Mouse (Mus musculus) CD4-positive helper T cell, adult 2 months (primary cell): Measurements from ENCODE around the gene C8b.

ENCODE experiments used
- DNase-seq: peaks from one replicate; pipeline ENCODE4 v3.0.0-alpha.2; 2012; ENCODE audit warnings: low read depth, missing footprints, low spot score

Gene C8b

DNA sequence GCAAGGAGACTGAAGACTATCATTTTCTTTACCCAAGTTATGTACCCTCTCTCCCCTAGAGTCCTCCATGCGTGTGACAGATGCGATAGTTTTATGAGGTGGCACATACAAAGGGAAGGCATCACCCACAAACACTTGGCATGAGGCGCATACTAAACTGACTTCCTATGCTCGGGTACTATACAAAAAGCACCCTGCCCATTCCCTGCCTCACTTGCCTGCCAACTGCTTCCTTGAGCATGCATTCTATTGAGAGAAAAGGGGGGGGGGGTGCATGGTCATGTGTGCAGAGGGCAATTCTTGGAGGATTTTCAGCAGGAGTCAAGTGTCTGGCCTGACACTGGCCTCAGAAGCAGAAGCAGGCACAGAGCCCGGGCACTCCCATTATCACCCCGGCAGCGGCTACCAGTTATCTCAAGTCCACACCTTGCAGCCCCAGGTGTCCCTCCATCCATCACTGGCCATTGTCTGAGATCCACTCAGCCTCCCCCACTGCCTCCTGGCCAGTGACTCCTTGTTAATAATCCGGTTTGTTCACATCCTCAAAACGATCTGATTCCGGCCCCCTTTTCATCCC lies 44.7 kb downstream of the C8b start:
- no peak for DNase-seq

DNA sequence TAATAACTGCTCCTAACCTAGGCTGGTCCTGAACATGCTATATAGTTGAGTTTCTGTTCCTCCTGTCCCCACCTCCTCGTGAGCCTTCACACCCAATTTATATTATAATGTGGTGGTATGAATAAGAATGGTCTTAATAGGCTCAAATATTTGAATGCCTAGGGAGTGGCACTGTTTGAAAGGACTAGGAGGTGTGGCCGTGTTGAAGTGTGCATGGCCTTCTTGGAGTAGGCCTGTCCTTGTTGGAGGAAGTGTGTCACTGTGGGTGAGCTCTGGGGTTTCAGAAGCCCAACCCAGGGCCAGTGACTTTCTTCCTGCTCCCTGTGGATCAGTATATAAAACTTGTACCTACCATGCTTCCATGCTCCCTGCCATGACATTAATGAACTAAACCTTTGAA lies 47.5 kb downstream of the C8b start:
- DNase-seq, result no peak

DNA sequence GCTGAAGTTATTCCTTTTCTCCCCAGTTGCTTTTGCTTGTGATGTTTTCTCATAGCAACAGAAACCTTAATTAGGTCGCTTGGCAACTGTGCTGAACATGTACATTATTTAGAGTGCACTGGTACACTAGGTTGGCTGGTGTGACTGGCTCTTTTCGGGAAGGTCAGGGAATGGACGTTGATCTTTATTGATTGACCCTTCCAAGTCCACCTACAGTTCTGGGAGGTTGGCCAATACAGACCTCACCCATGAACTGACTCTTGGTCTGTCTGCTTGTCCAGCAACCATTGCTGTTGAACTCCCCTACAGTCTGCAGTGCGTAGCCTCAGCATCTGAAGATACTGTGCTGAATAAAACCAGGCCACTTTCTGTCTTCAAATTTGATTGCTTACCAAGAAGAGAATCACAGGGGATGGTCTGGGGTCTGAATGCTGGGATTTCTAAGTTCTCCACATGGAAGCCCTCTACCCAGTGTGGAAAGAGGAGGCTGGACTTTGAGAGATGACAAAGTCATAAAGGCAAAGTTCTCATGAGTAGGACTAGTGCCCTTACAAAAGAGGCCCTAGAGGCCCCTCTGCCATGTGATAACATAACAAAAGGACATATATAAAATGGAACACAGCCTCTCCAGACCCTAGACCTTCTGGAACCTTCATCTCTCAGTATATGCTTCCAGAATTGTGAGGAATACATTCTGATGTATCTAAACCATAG lies 50.6 kb downstream of the C8b start:
- no peak for DNase-seq

DNA sequence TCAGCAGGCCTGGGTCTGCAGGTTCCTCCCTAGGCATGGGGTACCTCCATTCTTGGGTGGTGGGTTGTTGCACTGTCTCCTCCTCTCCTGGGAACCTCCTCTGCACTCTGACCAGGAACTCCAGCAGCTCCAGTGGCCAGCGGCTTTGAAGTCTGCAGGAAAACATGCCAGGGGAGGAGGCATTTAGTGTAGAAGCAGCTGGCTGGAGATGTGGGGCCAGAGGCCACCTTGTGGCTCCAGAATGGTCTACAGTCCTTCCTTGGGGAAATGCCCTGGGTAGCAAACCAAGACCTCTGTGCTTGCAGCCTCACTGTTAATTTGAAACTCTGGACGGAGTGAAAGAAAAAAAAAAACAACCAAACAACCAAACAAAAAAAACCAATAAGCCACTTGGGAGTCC lies 51.4 kb downstream of the C8b start:
- no peak for DNase-seq

DNA sequence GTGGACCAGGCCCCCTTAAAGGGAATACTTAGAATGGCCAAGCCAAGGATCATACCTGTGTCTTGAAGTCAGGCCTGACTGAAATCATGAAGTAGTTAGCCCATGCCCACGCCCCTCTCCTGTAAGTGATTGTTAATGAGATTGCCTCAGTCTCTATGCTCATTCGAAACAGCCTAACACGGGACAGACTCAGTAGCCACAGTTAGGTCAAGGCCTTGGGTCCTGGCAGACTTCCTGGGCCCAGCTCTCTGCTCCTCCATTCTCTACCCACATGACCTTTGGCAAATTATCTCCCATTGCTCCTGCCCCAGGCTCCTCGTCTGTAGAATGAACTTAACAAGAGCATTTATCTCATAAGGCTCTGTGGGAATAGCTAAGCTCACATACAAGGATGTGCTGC lies 52.9 kb downstream of the C8b start:
- no peak for DNase-seq

DNA sequence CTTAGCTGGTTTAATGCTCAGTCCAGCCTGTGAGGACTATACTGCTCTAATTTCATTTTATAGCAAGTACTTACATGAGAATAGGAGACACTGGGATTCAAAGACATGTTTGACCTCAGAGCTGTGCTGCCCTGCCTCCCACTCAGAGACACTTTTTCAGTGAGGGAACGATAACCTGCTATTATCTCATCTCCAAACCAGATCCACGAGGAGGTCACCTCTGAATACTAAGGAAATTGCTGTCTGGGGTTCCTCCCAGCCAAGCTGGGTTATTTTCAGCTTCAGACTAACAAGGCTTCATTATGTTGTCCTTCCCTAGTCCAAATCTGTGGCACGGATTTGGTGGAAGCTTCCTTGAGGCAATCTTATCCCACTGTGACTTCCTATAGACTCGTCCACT lies 53.8 kb downstream of the C8b start:
- DNase-seq, result no peak

DNA sequence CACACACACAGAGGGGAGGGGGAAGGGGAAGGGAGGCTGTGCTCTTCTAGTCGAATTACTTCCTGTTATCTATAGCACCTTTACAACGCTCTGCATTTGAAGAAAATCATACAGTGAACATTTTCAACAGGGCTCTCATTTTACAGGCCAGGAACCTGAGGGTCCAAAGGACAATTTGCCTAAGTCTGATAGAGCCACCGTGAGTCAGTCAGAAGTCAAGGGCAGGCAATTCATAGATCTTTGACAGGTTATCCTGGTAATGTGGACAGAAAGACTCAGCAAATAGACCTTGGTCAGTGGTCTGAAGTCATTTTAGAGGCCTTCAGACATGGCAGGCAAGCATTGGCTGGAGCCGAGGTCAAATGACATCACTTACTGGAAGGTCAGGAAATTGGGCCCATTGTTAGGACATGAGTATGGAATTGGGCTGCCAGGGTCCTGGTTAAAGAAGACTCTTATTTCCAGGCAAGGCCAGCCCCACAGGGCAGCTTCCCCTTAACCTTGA lies 57.5 kb downstream of the C8b start:
- DNase-seq, result no peak

DNA sequence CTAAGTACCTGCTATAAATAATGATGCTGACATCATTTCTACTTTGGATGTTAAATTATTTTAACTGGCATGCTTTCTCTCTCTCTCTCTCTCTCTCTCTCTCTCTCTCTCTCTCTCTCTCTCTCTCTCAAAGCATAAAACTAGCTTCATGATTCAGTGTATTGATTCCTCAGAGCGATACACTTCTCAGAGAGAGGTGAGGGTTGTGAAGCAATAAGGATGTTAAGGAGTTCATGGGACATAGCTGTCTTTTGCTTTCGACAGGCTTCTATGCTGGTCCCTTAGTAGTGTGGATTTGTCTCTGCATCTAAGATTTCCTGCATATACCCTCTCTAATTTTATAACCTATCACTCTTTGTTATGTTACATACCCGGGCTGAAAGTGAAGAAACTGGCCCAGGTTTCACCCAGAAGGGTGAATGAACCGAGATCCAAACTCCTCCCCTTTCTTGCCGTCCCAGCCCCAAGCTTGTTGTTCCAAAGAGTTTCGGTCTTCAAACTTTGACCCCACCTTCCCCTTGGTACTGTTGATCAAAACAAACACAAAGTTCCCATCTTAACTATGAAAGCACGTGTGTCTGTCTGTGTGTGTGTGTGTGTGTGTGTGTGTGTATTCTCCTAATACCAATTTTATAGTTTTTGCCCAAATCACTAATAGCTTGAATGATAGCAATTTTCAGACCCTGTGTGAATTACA lies 58.4 kb downstream of the C8b start:
- no peak for DNase-seq

DNA sequence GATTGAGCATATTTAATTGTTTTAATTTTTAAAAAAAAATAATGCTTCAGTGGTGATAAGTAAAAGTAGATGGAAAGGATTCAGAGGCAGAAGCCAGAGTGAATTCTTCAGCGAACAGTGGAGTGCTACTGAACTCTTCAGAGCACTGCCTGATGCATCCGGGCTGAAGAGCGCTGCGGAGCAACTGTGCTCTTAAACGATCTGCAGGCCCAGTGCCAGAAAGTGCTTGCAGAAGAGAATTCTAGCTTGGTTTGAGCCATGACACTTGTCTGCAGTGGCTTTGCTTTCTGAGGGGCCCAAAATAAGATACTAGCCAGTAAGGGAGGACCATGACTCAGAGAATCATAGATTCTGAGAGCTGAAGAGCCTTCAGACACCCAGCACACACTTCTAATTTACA lies 62.8 kb downstream of the C8b start:
- DNase-seq, result no peak

DNA sequence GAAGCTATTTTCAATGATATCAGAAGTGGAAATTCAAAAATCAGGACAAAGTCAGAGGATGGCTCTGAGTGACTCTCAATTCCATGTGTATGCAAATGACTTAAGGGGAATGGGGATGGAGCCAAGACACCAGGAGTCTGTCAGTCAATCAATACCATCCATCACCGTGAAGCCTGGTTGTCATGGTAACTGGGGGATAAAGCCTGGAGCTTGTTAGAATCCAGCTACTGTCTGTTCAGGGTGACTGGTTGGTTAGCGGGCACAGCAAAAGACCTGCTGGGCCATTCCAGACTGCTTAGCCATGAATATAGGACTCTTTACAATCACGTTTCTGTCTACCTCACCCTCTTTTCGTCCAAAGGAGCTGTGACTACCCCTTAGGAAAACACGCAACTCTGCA lies 69.0 kb downstream of the C8b start:
- DNase-seq, result no peak

DNA sequence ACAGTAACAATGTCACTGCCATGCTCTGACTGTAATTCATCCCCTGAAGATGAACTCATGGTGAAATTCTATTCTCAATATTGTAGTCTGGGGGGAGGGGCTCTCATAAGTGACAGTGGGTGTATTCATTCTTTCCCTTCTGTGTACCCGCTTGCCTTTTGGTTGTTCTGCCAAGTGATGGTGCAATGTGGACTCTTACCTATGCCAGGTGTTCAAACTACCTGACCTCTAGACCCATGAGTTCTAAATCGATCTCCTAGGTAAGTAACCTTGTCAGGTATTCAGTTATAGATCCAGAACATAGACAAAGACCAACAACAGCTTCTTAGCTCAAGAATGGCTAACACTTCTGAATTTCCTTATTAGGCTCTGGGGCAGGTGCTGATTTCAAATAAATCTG lies 72.2 kb downstream of the C8b start:
- no peak for DNase-seq

DNA sequence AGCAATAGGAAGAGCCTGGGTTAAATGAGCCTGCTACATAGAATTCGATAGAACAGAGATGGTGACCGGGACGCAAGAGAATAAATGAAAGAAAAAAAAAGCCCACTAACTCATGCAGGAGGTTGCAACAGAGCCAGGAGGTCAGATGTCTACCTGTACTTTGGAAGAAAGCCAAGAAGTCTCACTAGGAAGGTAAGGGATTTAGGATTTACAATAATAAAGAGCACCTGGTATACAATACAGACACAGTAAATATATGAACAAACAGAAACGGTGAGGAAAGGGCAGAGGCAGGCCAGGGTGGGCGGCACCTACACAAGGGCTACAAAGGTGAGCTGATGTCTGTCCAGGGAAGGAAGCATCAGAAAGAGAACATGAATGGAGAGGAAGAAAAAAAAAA lies 76.1 kb downstream of the C8b start:
- no peak for DNase-seq

DNA sequence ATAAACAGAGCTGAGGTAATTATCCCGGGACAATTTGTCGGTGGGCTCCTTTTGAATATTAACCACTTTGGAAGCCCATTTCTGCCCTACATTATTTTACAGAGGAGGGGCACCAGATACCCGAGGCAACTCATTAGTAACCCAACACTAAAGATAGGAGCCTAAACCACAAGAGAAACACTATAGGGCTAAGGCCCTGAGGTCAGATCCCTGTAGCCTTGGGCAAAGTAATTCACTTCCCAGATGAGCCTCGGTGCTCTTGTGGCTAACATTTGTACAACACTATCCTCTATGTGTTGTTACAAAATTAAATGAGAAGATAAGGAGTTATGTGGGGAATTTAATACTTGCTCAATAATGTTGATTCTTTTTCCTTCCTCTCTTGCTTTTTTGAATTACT lies 77.4 kb downstream of the C8b start:
- DNase-seq, result no peak
